Mouse (Mus musculus): ENCODE results near the gene Vmp1. TPM values are rescaled to one million over a fixed set of nuclear protein-coding genes. Genes with fewer than 3 reads are reported as not detected.

Gene Vmp1
- polyA plus RNA-seq, 1 experiment from 2014 or later: 87.4 TPM

- WGBS: 80% methylated on average over 25 of the region's 25 CpGs
- no peak overlapping the region for H3K9ac ChIP-seq (replicated peaks)
- ATAC-seq (ENCODE audit: low FRiP score, low read depth): no peak
Measured at GRCm38 (mm10) chr11:86578809-86579730, 104.6 kb downstream of the Vmp1 start.

GRCm38 (mm10) chr11:86578106-86578808 lies 105.4 kb downstream of the Vmp1 start:
- Histone ChIP-seq H3K4me2 (replicated peaks) (no peak overlapping the region), H3K4me3 (no peak overlapping the region), H3K9me3 (no peaks in the 10 kb centered on the region), H3K27ac (replicated peaks) (no peak overlapping the region), H3K4me1 (no peaks in the 10 kb centered on the region), H3K36me3 (no peaks in the 10 kb centered on the region; the same call in 1 of the 2 replicates), H3K27me3 (no peaks in the 10 kb centered on the region), H3K9ac (replicated peaks) (no peak overlapping the region)
- 85% methylated on average over 6 of the region's 6 CpGs for WGBS
- no peak for ATAC-seq (ENCODE audit: low FRiP score, low read depth)

More at GRCm38 (mm10) chr11:86578809-86579730, 104.6 kb downstream of the Vmp1 start:
- no peaks in the 10 kb centered on the region; the same call in 1 of the 2 replicates for H3K36me3 ChIP-seq
- H3K9me3 ChIP-seq: no peaks in the 10 kb centered on the region
- H3K27ac ChIP-seq (replicated peaks): no peak overlapping the region
- no peak overlapping the region for H3K4me2 ChIP-seq (replicated peaks)
- H3K4me1 ChIP-seq: no peaks in the 10 kb centered on the region
- H3K4me3 ChIP-seq: no peak overlapping the region
- no peaks in the 10 kb centered on the region for H3K27me3 ChIP-seq

- 82% methylated on average over 4 of the region's 4 CpGs for WGBS
- Histone ChIP-seq H3K27me3 (no peaks in the 10 kb centered on the region), H3K4me2 (replicated peaks) (no peak overlapping the region), H3K9me3 (no peaks in the 10 kb centered on the region), H3K36me3 (no peaks in the 10 kb centered on the region), H3K27ac (replicated peaks) (no peak overlapping the region), H3K4me3 (no peak overlapping the region), H3K9ac (replicated peaks) (no peak overlapping the region), H3K4me1 (no peaks in the 10 kb centered on the region)
- ATAC-seq (ENCODE audit: low FRiP score, low read depth): no peak
Measured at GRCm38 (mm10) chr11:86577231-86577630, 106.4 kb downstream of the Vmp1 start.

GRCm38 (mm10) chr11:86575632-86576378 lies 107.8 kb downstream of the Vmp1 start:
- 79% methylated on average over 7 of the region's 7 CpGs for WGBS
- H3K27ac ChIP-seq (replicated peaks): no peak overlapping the region
- no peaks in the 10 kb centered on the region for H3K4me1 ChIP-seq
- no peak for ATAC-seq (ENCODE audit: low FRiP score, low read depth)
- H3K27me3 ChIP-seq: no peaks in the 10 kb centered on the region
- H3K4me2 ChIP-seq (replicated peaks): no peak overlapping the region
- H3K36me3 ChIP-seq: no peaks in the 10 kb centered on the region
- no peak overlapping the region for H3K9ac ChIP-seq (replicated peaks)
- H3K9me3 ChIP-seq: no peaks in the 10 kb centered on the region
- no peak overlapping the region for H3K4me3 ChIP-seq

- Histone ChIP-seq H3K27ac (replicated peaks) (no peak overlapping the region), H3K27me3 (no peaks in the 10 kb centered on the region), H3K9ac (replicated peaks) (no peak overlapping the region), H3K4me3 (no peak overlapping the region), H3K36me3 (no peaks in the 10 kb centered on the region), H3K4me2 (replicated peaks) (no peak overlapping the region), H3K4me1 (no peaks in the 10 kb centered on the region), H3K9me3 (no peaks in the 10 kb centered on the region)
- no peak for ATAC-seq (ENCODE audit: low FRiP score, low read depth)
- 71% methylated on average over 2 of the region's 2 CpGs for WGBS
Measured at GRCm38 (mm10) chr11:86574408-86574807, 109.2 kb downstream of the Vmp1 start.

- Histone ChIP-seq H3K36me3 (no peaks in the 10 kb centered on the region), H3K9ac (replicated peaks) (no peak overlapping the region), H3K27me3 (no peaks in the 10 kb centered on the region), H3K4me3 (no peak overlapping the region), H3K4me1 (no peaks in the 10 kb centered on the region), H3K4me2 (replicated peaks) (no peak overlapping the region), H3K9me3 (no peaks in the 10 kb centered on the region), H3K27ac (replicated peaks) (no peak overlapping the region)
- WGBS: 94% methylated on average over 6 of the region's 6 CpGs
- no peak for ATAC-seq (ENCODE audit: low FRiP score, low read depth)
Measured at GRCm38 (mm10) chr11:86573646-86574231, 109.9 kb downstream of the Vmp1 start.

GRCm38 (mm10) chr11:86572623-86573022 lies 111.0 kb downstream of the Vmp1 start:
- no peaks in the 10 kb centered on the region for H3K36me3 ChIP-seq
- H3K4me2 ChIP-seq (replicated peaks): no peak overlapping the region
- H3K9me3 ChIP-seq: no peaks in the 10 kb centered on the region
- H3K4me1 ChIP-seq: no peaks in the 10 kb centered on the region
- no peaks in the 10 kb centered on the region for H3K27me3 ChIP-seq
- no peak overlapping the region for H3K27ac ChIP-seq (replicated peaks)
- WGBS: 71% methylated on average over 2 of the region's 2 CpGs
- H3K9ac ChIP-seq (replicated peaks): no peak overlapping the region
- H3K4me3 ChIP-seq: no peak overlapping the region
- no peak for ATAC-seq (ENCODE audit: low FRiP score, low read depth)

- Histone ChIP-seq H3K27me3 (no peaks in the 10 kb centered on the region), H3K9me3 (no peaks in the 10 kb centered on the region), H3K9ac (replicated peaks) (no peak overlapping the region), H3K27ac (replicated peaks) (no peak overlapping the region), H3K4me3 (no peak overlapping the region), H3K4me2 (replicated peaks) (no peak overlapping the region), H3K36me3 (no peaks in the 10 kb centered on the region), H3K4me1 (no peaks in the 10 kb centered on the region)
- 85% methylated on average over 4 of the region's 4 CpGs for WGBS
- ATAC-seq (ENCODE audit: low FRiP score, low read depth): no peak
Measured at GRCm38 (mm10) chr11:86571871-86572270, 111.8 kb downstream of the Vmp1 start.

GRCm38 (mm10) chr11:86571047-86571855 lies 112.4 kb downstream of the Vmp1 start:
- Histone ChIP-seq H3K4me3 (no peak overlapping the region), H3K27me3 (no peaks in the 10 kb centered on the region), H3K4me2 (replicated peaks) (no peak overlapping the region), H3K9ac (replicated peaks) (no peak overlapping the region), H3K4me1 (no peaks in the 10 kb centered on the region), H3K27ac (replicated peaks) (no peak overlapping the region), H3K36me3 (no peaks in the 10 kb centered on the region), H3K9me3 (no peaks in the 10 kb centered on the region)
- ATAC-seq (ENCODE audit: low FRiP score, low read depth): no peak
- 61% methylated on average over 15 of the region's 15 CpGs for WGBS

- H3K9ac ChIP-seq (replicated peaks): no peak overlapping the region
- H3K4me2 ChIP-seq (replicated peaks): no peak overlapping the region
- no peaks in the 10 kb centered on the region for H3K4me1 ChIP-seq
- no peak for ATAC-seq (ENCODE audit: low FRiP score, low read depth)
- H3K9me3 ChIP-seq: no peaks in the 10 kb centered on the region
- WGBS: 76% methylated on average over 9 of the region's 9 CpGs
- H3K4me3 ChIP-seq: no peak overlapping the region
- no peaks in the 10 kb centered on the region for H3K27me3 ChIP-seq
- H3K36me3 ChIP-seq: 0 out of 2 replicates have a peak, but pooled peaks cover 3% of the 10 kb centered on the region
- H3K27ac ChIP-seq (replicated peaks): no peak overlapping the region
Measured at GRCm38 (mm10) chr11:86570261-86570746, 113.3 kb downstream of the Vmp1 start.

- WGBS: 78% methylated on average over 3 of the region's 3 CpGs
- Histone ChIP-seq H3K36me3 (0 out of 2 replicates have a peak, but pooled peaks cover 3% of the 10 kb centered on the region), H3K27ac (replicated peaks) (no peak overlapping the region), H3K4me3 (no peak overlapping the region), H3K4me1 (no peaks in the 10 kb centered on the region), H3K4me2 (replicated peaks) (no peak overlapping the region), H3K9ac (replicated peaks) (no peak overlapping the region), H3K9me3 (no peaks in the 10 kb centered on the region), H3K27me3 (no peaks in the 10 kb centered on the region)
- ATAC-seq (ENCODE audit: low FRiP score, low read depth): no peak
Measured at GRCm38 (mm10) chr11:86568425-86568824, 115.2 kb downstream of the Vmp1 start.

Data from midbrain, embryonic 12.5 days (tissue).